ENCODE assay signal across 8 mouse cellular contexts in the genomic region with DNA sequence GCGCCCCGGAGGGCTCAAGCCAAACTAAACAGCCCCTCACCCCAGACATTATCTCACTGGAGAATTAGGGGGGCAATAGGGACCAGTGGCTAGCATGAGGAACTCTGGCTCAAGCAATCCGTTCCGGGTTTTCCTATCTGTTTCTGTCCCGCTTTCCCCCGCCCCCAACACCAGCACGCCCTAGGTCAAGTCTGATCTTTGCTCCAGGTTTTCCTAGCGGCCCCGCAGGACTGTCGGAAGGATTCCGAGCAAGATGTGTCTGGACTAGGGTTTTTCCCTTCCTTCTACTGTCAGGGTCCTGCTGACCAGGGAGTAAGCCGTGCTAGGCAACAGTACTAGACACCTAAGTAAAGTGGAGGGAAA. TPM values are rescaled to one million over a fixed set of nuclear protein-coding genes. Genes with fewer than 3 reads are reported as not detected.
A peak's percentile ranks its signal among the peaks of the same experiment; 100 is the strongest.
DNase-seq lines count a peak whose midpoint lies in the region; ATAC-seq lines count a peak whose summit lies in the region.

No protein-coding gene starts in this region.

- H3K9ac ChIP-seq in forebrain, embryonic 15.5 days (replicated peaks): 0 out of 2 replicates have a peak overlapping the region, but pooled peaks have one; percentile 5
- peak overlapping the region; percentile 51; the same call in 1 of the 2 replicates for H3K9ac ChIP-seq in hindbrain, embryonic 13.5 days
- no peak overlapping the region for H3K9ac ChIP-seq in limb, embryonic 15.5 days
- peak overlapping the region; percentile 54 for H3K9ac ChIP-seq in midbrain, embryonic 16.5 days (ENCODE audit: low read depth, low read length)

- peak overlapping the region; percentile 94 for H3K4me2 ChIP-seq in forebrain, embryonic 15.5 days (replicated peaks)
- H3K4me2 ChIP-seq in hindbrain, embryonic 13.5 days: peak overlapping the region; percentile 99
- peak overlapping the region; percentile 98 for H3K4me2 ChIP-seq in limb, embryonic 15.5 days
- peak overlapping the region; percentile 99 for H3K4me2 ChIP-seq in midbrain, embryonic 16.5 days (ENCODE audit: low read length)

- H3K4me1 ChIP-seq in forebrain, embryonic 15.5 days: peaks cover 61% of the 10 kb centered on the region
- H3K4me1 ChIP-seq in hindbrain, embryonic 13.5 days (replicated peaks): peaks cover 70% of the 10 kb centered on the region
- peaks cover 66% of the 10 kb centered on the region for H3K4me1 ChIP-seq in limb, embryonic 15.5 days
- peaks cover 60% of the 10 kb centered on the region for H3K4me1 ChIP-seq in midbrain, embryonic 16.5 days (ENCODE audit: control insufficient read depth, insufficient read depth, low read length)

- peak overlapping the region; percentile 46 for H3K4me3 ChIP-seq in forebrain, embryonic 15.5 days
- H3K4me3 ChIP-seq in hindbrain, embryonic 13.5 days: peak overlapping the region; percentile 52
- H3K4me3 ChIP-seq in limb, embryonic 15.5 days: peak overlapping the region; percentile 57
- peak overlapping the region; percentile 55 for H3K4me3 ChIP-seq in midbrain, embryonic 16.5 days (ENCODE audit: low read depth, low read length)

- DNase-seq in ovary, postnatal 36 days (ENCODE audit: low spot score): peak; percentile 83
- no peak for DNase-seq in ovary, postnatal 14 days (ENCODE audit: low spot score)
- DNase-seq in cerebellum, adult 11-12 months: peak; percentile 91
- peak; percentile 91 for DNase-seq in testis, postnatal 10 days (ENCODE audit: low spot score)

- no peaks in the 10 kb centered on the region for H3K9me3 ChIP-seq in forebrain, embryonic 15.5 days
- no peaks in the 10 kb centered on the region for H3K9me3 ChIP-seq in hindbrain, embryonic 13.5 days
- H3K9me3 ChIP-seq in limb, embryonic 15.5 days: no peaks in the 10 kb centered on the region
- no peaks in the 10 kb centered on the region for H3K9me3 ChIP-seq in midbrain, embryonic 16.5 days (replicated peaks; ENCODE audit: control insufficient read depth, low read length, poor library complexity, severe bottlenecking)

- H3K36me3 ChIP-seq in forebrain, embryonic 15.5 days: 0 out of 2 replicates have a peak, but pooled peaks cover 1% of the 10 kb centered on the region
- no peaks in the 10 kb centered on the region; the same call in 1 of the 2 replicates for H3K36me3 ChIP-seq in hindbrain, embryonic 13.5 days
- no peaks in the 10 kb centered on the region for H3K36me3 ChIP-seq in limb, embryonic 15.5 days
- H3K36me3 ChIP-seq in midbrain, embryonic 16.5 days (ENCODE audit: control insufficient read depth, insufficient read depth, low read length): no peaks in the 10 kb centered on the region

- under 1% methylated on average over 11 of the region's 12 CpGs for WGBS in forebrain, embryonic 15.5 days
- WGBS in hindbrain, embryonic 13.5 days: under 1% methylated on average over 11 of the region's 12 CpGs
- 2% methylated on average over 11 of the region's 12 CpGs for WGBS in limb, embryonic 15.5 days
- under 1% methylated on average over 12 of the region's 12 CpGs for WGBS in midbrain, embryonic 16.5 days

- no peak for ATAC-seq in forebrain, embryonic 15.5 days (replicated peaks)
- ATAC-seq in hindbrain, embryonic 13.5 days (ENCODE audit: low FRiP score): no peak
- ATAC-seq in limb, embryonic 15.5 days (ENCODE audit: insufficient number of reproducible peaks, low FRiP score, low TSS enrichment, low read depth): peak; percentile 9; the same call in 1 of the 2 replicates
- 0 out of 2 replicates have a peak, but pooled peaks have one; percentile 2 for ATAC-seq in midbrain, embryonic 16.5 days

- H3K27me3 ChIP-seq in forebrain, embryonic 15.5 days: peaks cover 5% of the 10 kb centered on the region; the same call in 1 of the 2 replicates
- peaks cover 50% of the 10 kb centered on the region for H3K27me3 ChIP-seq in hindbrain, embryonic 13.5 days
- H3K27me3 ChIP-seq in limb, embryonic 15.5 days: 0 out of 2 replicates have a peak, but pooled peaks cover 3% of the 10 kb centered on the region
- H3K27me3 ChIP-seq in midbrain, embryonic 16.5 days (ENCODE audit: control insufficient read depth, insufficient read depth, low read depth, low read length): peaks cover 25% of the 10 kb centered on the region

- H3K27ac ChIP-seq in forebrain, embryonic 15.5 days (replicated peaks): no peak overlapping the region
- H3K27ac ChIP-seq in hindbrain, embryonic 13.5 days: 0 out of 2 replicates have a peak overlapping the region, but pooled peaks have one; percentile 58
- H3K27ac ChIP-seq in limb, embryonic 15.5 days: peak overlapping the region; percentile 92
- no peak overlapping the region for H3K27ac ChIP-seq in midbrain, embryonic 16.5 days (ENCODE audit: low read length)

RNA-seq across cellular contexts. Expression of a gene that starts 0.3 kb away (rescaled TPM):
- polyA plus RNA-seq in forebrain, embryonic 15.5 days (2015; fragmentation: Nextera tagmentation; extraction: Ambion mirVana): 0.37 and 0.52 TPM in 2 replicates
- 0.70 and 0.73 TPM in 2 replicates for polyA plus RNA-seq in hindbrain, embryonic 13.5 days (2015; fragmentation: Nextera tagmentation; extraction: Ambion mirVana)
- 7.0 and 7.2 TPM in 2 replicates for polyA plus RNA-seq in limb, embryonic 15.5 days (2015; fragmentation: Nextera tagmentation; extraction: Ambion mirVana)
- polyA plus RNA-seq in midbrain, embryonic 16.5 days (2015; fragmentation: Nextera tagmentation; extraction: Ambion mirVana): 0.49 and 0.61 TPM in 2 replicates

RNA-seq across cellular contexts. Expression of a gene that starts 7.7 kb away (rescaled TPM):
- 0.64 and 0.82 TPM in 2 replicates for polyA plus RNA-seq in forebrain, embryonic 15.5 days (2015; fragmentation: Nextera tagmentation; extraction: Ambion mirVana)
- 1.1 and 1.4 TPM in 2 replicates for polyA plus RNA-seq in hindbrain, embryonic 13.5 days (2015; fragmentation: Nextera tagmentation; extraction: Ambion mirVana)
- not detected in 2 replicates for polyA plus RNA-seq in limb, embryonic 15.5 days (2015; fragmentation: Nextera tagmentation; extraction: Ambion mirVana)
- 1.4 TPM in 1 of 2 replicates, not detected in the other for polyA plus RNA-seq in midbrain, embryonic 16.5 days (2015; fragmentation: Nextera tagmentation; extraction: Ambion mirVana)

RNA-seq across cellular contexts. Expression of a gene that starts 16.8 kb away (rescaled TPM):
- 42.0 and 42.3 TPM in 2 replicates for polyA plus RNA-seq in forebrain, embryonic 15.5 days (2015; fragmentation: Nextera tagmentation; extraction: Ambion mirVana)
- polyA plus RNA-seq in hindbrain, embryonic 13.5 days (2015; fragmentation: Nextera tagmentation; extraction: Ambion mirVana): 38.5 and 39.3 TPM in 2 replicates
- polyA plus RNA-seq in limb, embryonic 15.5 days (2015; fragmentation: Nextera tagmentation; extraction: Ambion mirVana): 27.1 and 31.0 TPM in 2 replicates
- polyA plus RNA-seq in midbrain, embryonic 16.5 days (2015; fragmentation: Nextera tagmentation; extraction: Ambion mirVana): 35.4 and 39.1 TPM in 2 replicates

RNA-seq across cellular contexts. Expression of a gene that starts 23.3 kb away (rescaled TPM):
- polyA plus RNA-seq in forebrain, embryonic 15.5 days (2015; fragmentation: Nextera tagmentation; extraction: Ambion mirVana): 165 and 196 TPM in 2 replicates
- 116 and 121 TPM in 2 replicates for polyA plus RNA-seq in hindbrain, embryonic 13.5 days (2015; fragmentation: Nextera tagmentation; extraction: Ambion mirVana)
- polyA plus RNA-seq in limb, embryonic 15.5 days (2015; fragmentation: Nextera tagmentation; extraction: Ambion mirVana): 340 and 365 TPM in 2 replicates
- 77.1 and 86.2 TPM in 2 replicates for polyA plus RNA-seq in midbrain, embryonic 16.5 days (2015; fragmentation: Nextera tagmentation; extraction: Ambion mirVana)

RNA-seq across cellular contexts. Expression of a gene that starts 23.4 kb away (rescaled TPM):
- 14.3 and 15.8 TPM in 2 replicates for polyA plus RNA-seq in forebrain, embryonic 15.5 days (2015; fragmentation: Nextera tagmentation; extraction: Ambion mirVana)
- polyA plus RNA-seq in hindbrain, embryonic 13.5 days (2015; fragmentation: Nextera tagmentation; extraction: Ambion mirVana): 24.3 and 24.4 TPM in 2 replicates
- polyA plus RNA-seq in limb, embryonic 15.5 days (2015; fragmentation: Nextera tagmentation; extraction: Ambion mirVana): 108 and 112 TPM in 2 replicates
- polyA plus RNA-seq in midbrain, embryonic 16.5 days (2015; fragmentation: Nextera tagmentation; extraction: Ambion mirVana): 13.2 and 14.9 TPM in 2 replicates

Comparison
In these comparisons a context has a peak if more than half of its experiments do, and no peak if none do; other contexts are left out.
1. ATAC-seq: peak in limb, embryonic 15.5 days (single experiment) and midbrain, embryonic 16.5 days (single experiment); none in forebrain, embryonic 15.5 days (single experiment) and hindbrain, embryonic 13.5 days (single experiment).
2. H3K27ac ChIP-seq: peak in hindbrain, embryonic 13.5 days (single experiment) and limb, embryonic 15.5 days (single experiment); none in forebrain, embryonic 15.5 days (single experiment) and midbrain, embryonic 16.5 days (single experiment).
3. Peak in every context shown above with its lines, with median percentiles within 50 percentile points of each other: H3K4me2 ChIP-seq and H3K4me3 ChIP-seq.